Mouse (Mus musculus): ENCODE data around the gene Ubc. TPM values are rescaled to one million over a fixed set of nuclear protein-coding genes. Genes with fewer than 3 reads are reported as not detected.
"Not testable (repeated sequence)": the region's sequence is repeated elsewhere in the genome, so short reads cannot be mapped to it uniquely, and the experiment has no call there.

The Ubc gene
- polyA plus RNA-seq, 1 experiment from 2014 or later = 608 TPM

DNA sequence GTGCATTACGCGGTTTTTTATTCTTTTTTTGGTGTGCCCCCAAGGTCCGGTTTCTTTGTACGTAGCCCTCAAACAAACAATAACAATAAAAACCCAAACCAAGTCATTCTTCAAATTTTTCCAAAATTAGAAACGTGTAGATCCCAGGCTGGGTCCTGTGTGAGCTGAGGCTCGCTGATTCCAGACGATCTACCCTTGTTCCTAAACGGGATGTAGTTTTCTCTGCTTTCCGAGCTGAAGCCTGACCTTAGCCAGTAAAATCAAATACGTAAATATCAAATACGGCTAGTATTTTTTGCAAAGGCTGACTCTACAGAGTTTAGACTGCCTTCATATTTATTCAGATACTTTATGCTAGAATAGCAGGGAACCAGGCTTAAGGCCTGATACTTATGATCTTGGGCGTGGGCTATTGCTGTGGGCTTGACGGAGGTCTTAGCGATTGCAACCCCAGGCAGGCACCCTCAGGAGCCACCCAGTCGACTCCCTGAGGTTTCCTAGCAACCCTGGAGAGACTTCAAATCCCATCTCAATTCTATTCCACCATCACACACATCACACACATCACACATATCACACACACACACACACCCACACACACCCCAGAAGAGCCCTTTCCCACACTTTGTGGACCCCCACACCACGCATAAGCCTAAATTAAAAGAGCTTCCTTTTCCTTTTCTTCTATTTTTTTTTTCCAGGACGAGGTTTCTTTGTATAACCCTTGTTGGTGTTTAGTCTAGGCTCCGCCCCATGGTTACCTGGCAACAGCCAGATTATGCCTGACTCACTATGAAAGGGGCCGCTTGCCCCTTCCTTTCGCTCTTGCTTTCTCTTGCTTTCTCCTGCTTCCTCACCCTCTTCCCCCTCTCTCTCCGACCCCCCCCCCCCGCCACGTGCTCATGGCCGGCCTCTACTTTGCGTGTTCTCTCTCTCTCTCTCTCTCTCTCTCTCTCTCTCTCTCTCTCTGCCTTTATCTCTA lies 3.9 kb upstream of the Ubc start:
- peaks cover 5% of the 10 kb centered on the region for H3K27me3 ChIP-seq (ENCODE audit: control insufficient read depth, insufficient read depth, low read depth, low read length)
- H3K9me3 ChIP-seq (replicated peaks; ENCODE audit: control insufficient read depth, low read length) = no peaks in the 10 kb centered on the region
- ATAC-seq (ENCODE audit: low read depth) = no peak
- WGBS (ENCODE audit: insufficient replicate concordance) = 12% methylated on average over 20 of the region's 25 CpGs
- peak overlapping the region; percentile 63 for H3K9ac ChIP-seq (ENCODE audit: low read depth, low read length)
- H3K4me2 ChIP-seq (ENCODE audit: low read depth, low read length) = peak overlapping the region; percentile 69
- H3K27ac ChIP-seq (ENCODE audit: low read length) = peak overlapping the region; percentile 98
- H3K4me3 ChIP-seq (ENCODE audit: low read depth, low read length) = peak overlapping the region; percentile 66
- no peaks in the 10 kb centered on the region for H3K36me3 ChIP-seq (ENCODE audit: control insufficient read depth, insufficient read depth)
- H3K4me1 ChIP-seq (ENCODE audit: control insufficient read depth, low read depth, low read length) = peaks cover 41% of the 10 kb centered on the region

DNA sequence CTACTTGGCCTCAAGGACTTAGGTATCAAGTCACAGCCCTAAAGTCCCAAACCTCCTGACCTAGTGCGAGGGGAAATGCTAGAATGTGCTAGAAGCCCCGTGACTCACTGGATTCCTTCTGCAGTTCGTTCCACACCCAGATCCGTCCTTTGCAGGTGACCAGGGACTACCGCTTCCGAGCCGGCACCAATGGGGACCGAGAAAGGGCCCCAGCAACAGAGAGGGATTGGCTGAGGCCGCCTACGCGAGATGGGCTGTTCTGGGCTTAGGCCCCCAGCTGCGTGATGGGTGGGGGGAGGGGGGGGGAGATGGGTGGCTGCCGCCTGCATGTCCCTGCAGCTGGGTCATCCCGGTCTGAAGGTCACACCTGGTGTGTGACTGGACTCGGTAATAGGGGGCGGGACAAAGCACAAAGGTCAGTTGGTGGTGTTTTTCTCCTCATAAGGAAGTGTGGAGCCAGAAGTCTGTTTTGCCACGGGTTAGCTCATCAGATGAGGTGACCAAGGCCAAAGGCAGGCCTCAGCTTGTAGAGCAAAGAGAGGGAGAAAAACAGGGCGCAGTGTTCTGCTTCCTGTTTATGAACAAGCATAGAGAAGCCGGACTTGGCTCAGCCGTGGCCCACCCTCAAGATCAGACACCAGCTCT lies 3.1 kb upstream of the Ubc start:
- peak overlapping the region; percentile 63 for H3K9ac ChIP-seq (ENCODE audit: low read depth, low read length)
- peak overlapping the region; percentile 98 for H3K27ac ChIP-seq (ENCODE audit: low read length)
- peaks cover 3% of the 10 kb centered on the region; the same call in 1 of the 2 replicates for H3K36me3 ChIP-seq (ENCODE audit: control insufficient read depth, insufficient read depth)
- ATAC-seq (ENCODE audit: low read depth) = peak; percentile 87
- H3K9me3 ChIP-seq (replicated peaks; ENCODE audit: control insufficient read depth, low read length) = no peaks in the 10 kb centered on the region
- H3K4me3 ChIP-seq (ENCODE audit: low read depth, low read length) = peak overlapping the region; percentile 66
- under 1% methylated on average over 20 of the region's 20 CpGs for WGBS (ENCODE audit: insufficient replicate concordance)
- H3K4me1 ChIP-seq (ENCODE audit: control insufficient read depth, low read depth, low read length) = peaks cover 45% of the 10 kb centered on the region
- peak overlapping the region; percentile 69 for H3K4me2 ChIP-seq (ENCODE audit: low read depth, low read length)
- H3K27me3 ChIP-seq (ENCODE audit: control insufficient read depth, insufficient read depth, low read depth, low read length) = peaks cover 5% of the 10 kb centered on the region

DNA sequence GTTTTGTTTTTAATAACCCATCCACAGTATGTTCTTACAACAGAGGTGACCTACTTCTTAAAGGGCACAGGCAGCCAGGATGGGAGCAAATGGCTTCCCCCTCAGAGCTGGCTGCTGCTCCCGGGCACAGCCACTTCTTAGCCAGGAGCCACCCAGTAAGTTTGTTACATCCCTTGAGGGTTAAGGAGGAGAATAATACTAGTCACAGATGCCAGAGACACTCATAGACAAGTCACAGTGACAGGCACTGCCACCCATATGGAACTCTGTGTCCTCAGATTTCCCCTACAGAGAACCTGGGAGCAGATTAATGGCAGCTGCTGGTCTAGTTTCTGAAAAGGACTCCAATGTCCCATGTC lies 2.6 kb upstream of the Ubc start:
- Histone ChIP-seq H3K9me3 (replicated peaks; ENCODE audit: control insufficient read depth, low read length) (no peaks in the 10 kb centered on the region), H3K36me3 (ENCODE audit: control insufficient read depth, insufficient read depth) (peaks cover 5% of the 10 kb centered on the region; the same call in 1 of the 2 replicates), H3K4me1 (ENCODE audit: control insufficient read depth, low read depth, low read length) (peaks cover 45% of the 10 kb centered on the region), H3K4me3 (ENCODE audit: low read depth, low read length) (peak overlapping the region; percentile 66), H3K27ac (ENCODE audit: low read length) (peak overlapping the region; percentile 98), H3K27me3 (ENCODE audit: control insufficient read depth, insufficient read depth, low read depth, low read length) (peaks cover 5% of the 10 kb centered on the region), H3K9ac (ENCODE audit: low read depth, low read length) (peak overlapping the region; percentile 59), H3K4me2 (ENCODE audit: low read depth, low read length) (peak overlapping the region; percentile 69)
- WGBS (ENCODE audit: insufficient replicate concordance) = 55% methylated on average over 1 of the region's 1 CpGs
- no peak for ATAC-seq (ENCODE audit: low read depth)

DNA sequence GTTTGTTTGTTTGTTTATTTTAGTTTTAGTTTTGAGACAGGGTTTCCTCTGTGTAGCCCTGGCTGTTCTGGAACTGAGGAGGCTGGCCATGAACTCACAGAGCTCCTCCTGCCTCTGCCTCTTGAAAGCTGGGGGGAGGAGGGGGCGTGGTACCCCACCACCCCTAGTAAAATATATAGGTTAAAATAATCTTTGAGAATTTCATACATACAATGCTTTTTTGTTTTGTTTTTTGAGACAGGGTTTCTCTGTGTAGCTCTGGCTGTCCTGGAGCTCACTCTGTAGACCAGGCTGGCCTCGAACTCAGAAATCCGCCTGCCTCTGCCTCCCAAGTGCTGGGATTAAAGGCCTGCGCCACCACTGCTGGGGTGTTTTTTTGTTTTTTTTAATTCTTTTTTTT lies 2.2 kb upstream of the Ubc start:
- H3K36me3 ChIP-seq (ENCODE audit: control insufficient read depth, insufficient read depth); H3K9ac ChIP-seq (ENCODE audit: low read depth, low read length); H3K4me3 ChIP-seq (ENCODE audit: low read depth, low read length); H3K9me3 ChIP-seq (replicated peaks; ENCODE audit: control insufficient read depth, low read length); ATAC-seq (ENCODE audit: low read depth); H3K27me3 ChIP-seq (ENCODE audit: control insufficient read depth, insufficient read depth, low read depth, low read length): not testable (repeated sequence)
- Histone ChIP-seq H3K4me1 (ENCODE audit: control insufficient read depth, low read depth, low read length) (peaks cover 45% of the 10 kb centered on the region), H3K27ac (ENCODE audit: low read length) (peak overlapping the region; percentile 98), H3K4me2 (ENCODE audit: low read depth, low read length) (peak overlapping the region; percentile 69; the same call in 1 of the 2 replicates)
- WGBS (ENCODE audit: insufficient replicate concordance) = 81% methylated on average over 4 of the region's 4 CpGs

DNA sequence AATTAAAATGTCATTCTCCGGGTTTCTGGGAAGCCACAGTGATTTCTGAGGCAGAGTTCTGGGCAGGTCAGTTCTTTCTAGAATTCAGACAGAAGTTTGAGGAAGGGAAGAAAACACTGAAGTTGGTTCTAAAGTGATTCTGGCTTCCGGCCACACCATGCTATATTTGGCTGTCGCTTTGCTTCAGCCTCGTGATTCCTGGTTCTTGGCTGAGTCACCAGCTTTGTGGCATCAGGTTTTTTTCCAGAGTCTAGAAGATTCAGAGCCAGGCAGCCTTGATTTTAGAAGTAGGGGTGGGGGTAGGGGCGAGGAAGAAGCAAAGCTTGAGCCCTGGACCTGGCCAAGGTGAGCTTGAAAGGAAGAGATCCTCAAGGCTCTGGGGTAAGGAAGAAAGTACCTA lies 1.6 kb upstream of the Ubc start:
- Histone ChIP-seq H3K36me3 (ENCODE audit: control insufficient read depth, insufficient read depth) (peaks cover 5% of the 10 kb centered on the region; the same call in 1 of the 2 replicates), H3K9me3 (replicated peaks; ENCODE audit: control insufficient read depth, low read length) (no peaks in the 10 kb centered on the region), H3K4me2 (ENCODE audit: low read depth, low read length) (no peak overlapping the region), H3K9ac (ENCODE audit: low read depth, low read length) (no peak overlapping the region), H3K4me1 (ENCODE audit: control insufficient read depth, low read depth, low read length) (peaks cover 45% of the 10 kb centered on the region), H3K27ac (ENCODE audit: low read length) (peak overlapping the region; percentile 98), H3K27me3 (ENCODE audit: control insufficient read depth, insufficient read depth, low read depth, low read length) (no peaks in the 10 kb centered on the region; the same call in 1 of the 2 replicates), H3K4me3 (ENCODE audit: low read depth, low read length) (no peak overlapping the region)
- no peak for ATAC-seq (ENCODE audit: low read depth)
- 58% methylated on average over 5 of the region's 5 CpGs for WGBS (ENCODE audit: insufficient replicate concordance)

DNA sequence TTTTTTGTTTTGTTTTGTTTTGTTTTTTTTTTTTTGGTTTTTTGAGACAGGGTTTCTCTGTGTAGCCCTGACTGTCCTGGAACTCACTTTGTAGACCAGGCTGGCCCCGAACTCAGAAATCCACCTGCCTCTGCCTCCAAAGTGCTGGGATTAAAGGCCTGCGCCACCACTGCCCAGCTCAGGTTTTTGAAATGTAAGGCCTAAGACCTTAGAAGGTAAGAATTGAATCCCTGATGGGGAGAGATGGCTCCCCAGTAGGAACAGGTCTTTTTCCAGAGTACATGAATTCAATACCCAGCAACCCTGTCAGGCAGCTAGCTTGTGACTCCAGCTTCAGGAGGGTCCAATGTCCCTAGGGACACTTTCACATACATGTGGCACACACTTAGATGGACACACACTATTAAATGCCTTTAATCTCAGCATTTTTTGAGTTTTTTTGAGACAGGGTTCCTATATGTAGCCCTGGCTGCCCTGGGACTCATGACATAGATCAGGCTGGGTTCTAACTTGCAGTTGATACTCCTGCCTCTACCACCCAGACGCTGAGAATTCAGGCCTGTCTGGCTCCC lies 990 bp upstream of the Ubc start:
- ATAC-seq (ENCODE audit: low read depth) = no peak
- 81% methylated on average over 3 of the region's 3 CpGs for WGBS (ENCODE audit: insufficient replicate concordance)
- Histone ChIP-seq H3K4me3 (ENCODE audit: low read depth, low read length) (no peak overlapping the region), H3K36me3 (ENCODE audit: control insufficient read depth, insufficient read depth) (peaks cover 5% of the 10 kb centered on the region), H3K27me3 (ENCODE audit: control insufficient read depth, insufficient read depth, low read depth, low read length) (no peaks in the 10 kb centered on the region), H3K9ac (ENCODE audit: low read depth, low read length) (no peak overlapping the region; the same call in 1 of the 2 replicates), H3K9me3 (replicated peaks; ENCODE audit: control insufficient read depth, low read length) (no peaks in the 10 kb centered on the region), H3K4me2 (ENCODE audit: low read depth, low read length) (no peak overlapping the region), H3K4me1 (ENCODE audit: control insufficient read depth, low read depth, low read length) (peaks cover 45% of the 10 kb centered on the region), H3K27ac (ENCODE audit: low read length) (peak overlapping the region; percentile 98)

DNA sequence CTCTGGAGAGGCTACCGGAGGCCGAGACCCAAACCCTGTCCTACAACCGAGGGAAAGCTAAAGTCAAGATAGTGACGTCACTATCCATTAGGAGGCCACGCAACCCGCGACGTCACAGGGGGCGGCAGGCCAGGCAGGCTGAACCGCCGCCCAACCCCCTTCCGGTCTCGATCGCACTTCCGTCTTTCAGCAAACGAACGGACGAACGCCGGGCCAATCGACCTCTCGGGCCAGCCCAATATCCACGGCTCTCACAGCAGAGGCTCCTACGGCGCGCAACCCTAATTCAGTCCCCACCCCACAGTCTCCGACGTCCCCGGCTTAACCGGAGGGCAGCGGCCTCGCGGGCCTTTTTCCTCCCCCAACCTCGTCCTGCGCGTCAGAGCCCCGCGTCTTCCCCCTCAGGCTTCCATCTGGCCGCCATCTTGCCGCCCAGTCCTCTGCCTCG lies 847 bp downstream of the Ubc start, which contains the start of gene Gm10382:
TSS of gene Gm10382 (plus strand) at position 192 of the 448 bp plus-strand sequence.
- peak within 1 kb of the TSS; percentile 99 for H3K9ac ChIP-seq (ENCODE audit: low read depth, low read length)
- peak within 1 kb of the TSS; percentile 98 for H3K27ac ChIP-seq (ENCODE audit: low read length)
- WGBS (ENCODE audit: insufficient replicate concordance) = under 1% methylated on average over 41 of the region's 41 CpGs
- H3K4me1 ChIP-seq (ENCODE audit: control insufficient read depth, low read depth, low read length) = peaks cover 42% of the 10 kb centered on the region
- peak; percentile 46 for ATAC-seq (ENCODE audit: low read depth)
- peaks cover 23% of the 10 kb centered on the region for H3K36me3 ChIP-seq (ENCODE audit: control insufficient read depth, insufficient read depth)
- H3K27me3 ChIP-seq (ENCODE audit: control insufficient read depth, insufficient read depth, low read depth, low read length) = no peaks in the 10 kb centered on the region
- no peaks in the 10 kb centered on the region for H3K9me3 ChIP-seq (replicated peaks; ENCODE audit: control insufficient read depth, low read length)
- H3K4me2 ChIP-seq (ENCODE audit: low read depth, low read length) = peak within 1 kb of the TSS; percentile 88
- H3K4me3 ChIP-seq (ENCODE audit: low read depth, low read length) = peak within 1 kb of the TSS; percentile 97

DNA sequence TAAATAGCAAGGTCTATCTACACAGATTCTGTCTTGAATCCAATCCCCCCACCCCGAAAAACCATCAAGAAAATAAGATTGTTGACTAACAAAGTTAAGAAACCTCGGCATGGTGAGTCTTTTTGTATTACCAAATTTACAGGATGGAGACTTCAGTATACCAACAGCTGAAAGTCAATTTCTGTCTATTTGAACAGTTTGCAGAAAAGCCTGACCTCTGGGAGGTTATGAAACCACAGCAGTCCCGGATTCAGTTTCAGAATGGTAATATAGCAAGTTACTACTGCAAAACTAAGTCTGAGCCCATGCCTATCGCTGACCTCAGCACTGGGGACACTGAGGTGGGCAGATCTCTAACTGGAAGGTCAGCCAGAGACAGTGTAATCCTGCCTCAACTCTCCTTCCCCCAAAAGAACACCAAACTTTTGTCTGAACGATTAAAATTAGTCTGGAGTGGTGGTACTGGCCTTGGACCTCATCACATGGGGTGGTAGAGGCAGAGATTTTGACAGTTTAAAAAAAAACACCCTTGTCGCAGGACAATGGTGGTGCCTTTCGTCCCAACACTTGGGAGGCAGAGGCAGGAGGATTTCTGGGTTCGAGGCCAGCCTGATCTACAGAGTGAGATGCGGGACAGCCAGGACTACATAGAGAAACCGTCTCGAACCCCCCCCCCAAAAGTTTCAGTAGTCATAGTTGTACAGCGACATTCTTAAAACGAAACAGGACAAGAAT lies 1.5 kb downstream of the Ubc start:
- peak overlapping the region; percentile 88 for H3K4me2 ChIP-seq (ENCODE audit: low read depth, low read length)
- ATAC-seq (ENCODE audit: low read depth) = no peak
- no peaks in the 10 kb centered on the region for H3K9me3 ChIP-seq (replicated peaks; ENCODE audit: control insufficient read depth, low read length)
- no peaks in the 10 kb centered on the region for H3K27me3 ChIP-seq (ENCODE audit: control insufficient read depth, insufficient read depth, low read depth, low read length)
- H3K4me3 ChIP-seq (ENCODE audit: low read depth, low read length) = peak overlapping the region; percentile 97
- peaks cover 35% of the 10 kb centered on the region for H3K4me1 ChIP-seq (ENCODE audit: control insufficient read depth, low read depth, low read length)
- peak overlapping the region; percentile 99 for H3K9ac ChIP-seq (ENCODE audit: low read depth, low read length)
- peaks cover 23% of the 10 kb centered on the region for H3K36me3 ChIP-seq (ENCODE audit: control insufficient read depth, insufficient read depth)
- peak overlapping the region; percentile 98 for H3K27ac ChIP-seq (ENCODE audit: low read length)
- 15% methylated on average over 13 of the region's 13 CpGs for WGBS (ENCODE audit: insufficient replicate concordance)
